Mouse (Mus musculus) left cerebral cortex, postnatal 10 days (tissue): ENCODE data around the gene Atp5mpl. TPM values are rescaled to one million over a fixed set of nuclear protein-coding genes. Genes with fewer than 3 reads are reported as not detected.

Source experiments
- DNase-seq, 2 experiments: peaks; one replicate each; pipeline ENCODE4 v3.0.0; 2021 to 2022; ENCODE audit warnings: low spot score in 2 of 2, mixed read lengths in 1 of 2; ENCODE audit errors: extremely low spot score in 1 of 2
- intact Hi-C: fragments of 180-260 bp; cut with DNase I; formaldehyde crosslinking; loops from one replicate; pipeline ENCODE4 v1.15.1; 2025
- total RNA-seq, 2 experiments: library from RNA; stranded (reverse); gene quantifications; 2 replicates each; pipeline ENCODE4 v1.2.3; 2021

Atp5mpl gene
- total RNA-seq, 2 experiments from 2014 or later = 467 TPM

DNA sequence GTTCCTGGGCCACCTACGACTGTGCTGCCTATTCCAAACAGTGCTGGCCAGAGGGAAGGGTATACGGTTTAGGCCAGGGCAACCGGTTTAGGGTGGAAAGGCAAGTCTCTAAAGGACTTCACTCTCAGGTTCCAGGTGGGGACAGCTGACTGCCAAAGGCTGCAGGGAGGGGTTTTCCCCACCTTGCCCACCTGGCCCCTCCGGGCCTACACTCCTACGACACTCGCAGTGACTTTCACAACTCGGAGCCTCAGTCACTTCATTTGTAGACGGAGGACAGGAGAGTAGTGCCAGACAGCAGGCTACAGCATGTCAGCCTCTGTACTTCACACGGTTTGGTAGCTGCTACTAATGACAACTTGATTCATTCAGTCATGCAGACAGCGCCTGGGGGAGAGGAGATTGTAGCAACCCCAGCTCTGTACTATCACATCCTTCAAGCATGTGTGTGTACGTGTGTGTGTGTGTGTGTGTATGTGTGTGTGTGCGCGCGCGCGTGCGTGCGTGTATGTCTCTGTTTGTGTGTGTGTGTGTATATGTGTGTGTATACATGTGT lies 38.3 kb downstream of the Atp5mpl start:
- DNase-seq = no peak
- intact Hi-C loops = no loop called here

DNA sequence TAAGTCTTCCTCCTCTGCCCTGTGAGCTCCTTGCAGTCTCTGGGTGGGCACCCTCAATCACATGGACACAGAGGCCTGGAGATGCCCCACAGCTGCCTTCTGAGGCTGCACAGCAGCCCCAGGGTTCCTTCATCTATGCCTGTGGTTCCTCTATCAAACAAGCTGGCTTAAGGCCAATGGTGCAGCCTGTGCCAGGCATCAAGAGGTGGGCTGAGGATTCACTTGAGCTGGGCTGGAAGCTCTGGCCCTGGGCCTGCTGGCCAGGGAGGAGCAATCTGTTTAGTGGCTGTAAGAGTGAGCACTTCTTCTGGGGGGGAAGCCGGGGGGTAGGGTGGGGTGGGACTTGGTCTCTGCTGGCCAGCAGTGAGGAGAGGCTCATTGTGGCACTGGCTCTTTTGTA lies 39.4 kb downstream of the Atp5mpl start:
- DNase-seq = peak in 1 of 2 experiments; percentile 51
- intact Hi-C loops = no loop called here

- intact Hi-C loops = no loop called here
- DNase-seq = no peak
These were observed 43.7 kb downstream of the Atp5mpl start for GRCm38 (mm10) chr12:111923117-111923516.

DNA sequence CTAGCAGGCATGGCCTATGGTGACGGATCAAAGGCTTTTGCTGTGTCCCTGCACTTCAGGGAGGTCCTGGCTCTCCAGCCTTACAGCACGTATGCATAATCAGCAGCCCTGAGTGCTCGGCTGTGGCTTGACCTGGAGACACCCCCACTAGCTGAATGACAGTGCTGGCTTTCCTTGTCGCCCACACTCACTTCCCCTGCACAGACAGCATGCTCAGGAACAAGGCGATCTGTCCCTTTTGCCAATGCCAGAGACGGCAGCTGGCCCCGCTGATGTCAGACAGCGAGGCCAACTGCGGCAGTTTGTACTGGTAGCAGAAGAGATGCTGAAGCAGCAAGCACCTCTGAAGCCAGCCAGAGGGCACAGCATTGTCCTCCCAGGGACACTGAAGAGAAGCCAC lies 46.7 kb downstream of the Atp5mpl start:
- intact Hi-C loops = no loop called here
- DNase-seq = peak in 1 of 2 experiments; percentile 47

DNA sequence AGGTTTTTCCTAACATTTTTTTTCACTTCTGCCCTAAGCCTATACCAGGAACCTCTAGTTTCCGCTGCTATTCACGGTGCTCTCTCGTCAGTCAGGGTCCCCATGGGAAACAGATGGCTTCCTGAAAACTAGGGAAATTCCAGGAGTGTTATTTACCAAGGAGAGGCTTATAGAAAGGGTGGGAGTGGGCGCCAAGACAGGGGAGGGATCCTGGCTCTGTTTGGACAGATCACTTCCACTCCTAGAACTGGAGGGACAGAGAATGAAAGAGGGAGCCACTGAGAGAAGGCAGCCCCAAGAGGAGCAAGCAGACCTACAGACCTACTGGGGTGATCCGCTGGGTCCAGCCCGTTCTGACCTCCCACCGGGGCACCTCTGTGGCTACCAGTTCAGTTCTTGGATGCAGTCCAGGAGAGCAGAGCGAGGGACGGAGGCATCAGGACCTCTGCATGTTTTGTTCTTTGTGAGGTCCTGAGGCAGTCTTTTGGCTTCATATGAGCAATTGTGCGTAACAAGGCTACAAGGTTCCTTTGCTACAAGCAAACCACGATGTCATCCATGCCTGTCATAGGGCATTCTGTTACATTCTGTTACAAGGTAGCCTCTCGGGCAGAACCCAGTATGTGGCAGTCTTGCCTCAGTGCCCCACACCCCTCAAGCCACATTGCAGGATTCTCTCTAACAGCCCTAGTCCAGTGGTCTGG lies 50.1 kb downstream of the Atp5mpl start:
- intact Hi-C loops = no loop called here
- DNase-seq = peak in 1 of 2 experiments; percentile 61

DNA sequence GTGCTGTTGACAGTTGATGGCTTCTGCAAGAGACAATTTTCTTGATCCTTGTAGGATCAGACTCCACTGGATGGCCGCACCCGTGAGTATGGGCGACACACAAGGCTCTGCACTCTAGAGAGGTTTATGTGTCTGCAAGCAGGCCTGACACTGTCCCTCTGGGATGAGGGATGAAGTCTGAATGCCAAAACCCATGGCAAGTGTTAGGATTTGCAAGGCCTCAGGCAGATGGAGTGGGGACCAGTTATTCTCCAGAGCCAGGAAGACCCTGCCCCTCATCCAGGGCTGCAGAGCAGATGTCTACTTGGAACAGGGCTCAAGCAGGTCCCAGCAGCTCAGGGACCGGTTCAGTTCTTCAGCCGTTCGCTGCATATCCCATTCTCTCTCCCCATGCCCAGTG lies 51.0 kb downstream of the Atp5mpl start:
- no peak for DNase-seq
- intact Hi-C loops = no loop called here

DNA sequence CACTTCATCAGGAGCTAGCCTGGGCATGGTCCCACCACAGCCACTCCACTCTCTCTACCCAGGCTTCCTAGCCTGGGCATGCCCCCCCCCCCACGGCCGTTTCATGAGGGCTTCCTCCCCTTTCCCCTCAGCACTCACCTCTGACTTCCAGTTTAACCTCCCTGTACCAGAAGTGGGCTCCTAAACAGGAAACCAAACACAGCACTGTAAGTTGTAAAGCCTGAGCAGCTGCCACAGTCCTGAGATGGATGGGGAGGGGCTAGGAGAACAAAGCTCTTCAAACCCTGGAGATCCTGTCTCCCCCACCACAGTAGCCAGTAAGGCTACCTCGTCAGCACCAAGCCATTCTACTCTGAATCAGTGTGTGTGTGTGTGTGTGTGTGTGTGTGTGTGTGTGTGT lies 52.7 kb downstream of the Atp5mpl start:
- intact Hi-C loops = no loop called here

GRCm38 (mm10) chr12:111912802-111913201 lies 54.0 kb downstream of the Atp5mpl start:
- intact Hi-C loops = no loop called here
- peak in 1 of 2 experiments; percentile 38 for DNase-seq

More for the DNA sequence above, 52.7 kb downstream of the Atp5mpl start:
- DNase-seq = peak in 1 of 2 experiments; percentile 31

DNA sequence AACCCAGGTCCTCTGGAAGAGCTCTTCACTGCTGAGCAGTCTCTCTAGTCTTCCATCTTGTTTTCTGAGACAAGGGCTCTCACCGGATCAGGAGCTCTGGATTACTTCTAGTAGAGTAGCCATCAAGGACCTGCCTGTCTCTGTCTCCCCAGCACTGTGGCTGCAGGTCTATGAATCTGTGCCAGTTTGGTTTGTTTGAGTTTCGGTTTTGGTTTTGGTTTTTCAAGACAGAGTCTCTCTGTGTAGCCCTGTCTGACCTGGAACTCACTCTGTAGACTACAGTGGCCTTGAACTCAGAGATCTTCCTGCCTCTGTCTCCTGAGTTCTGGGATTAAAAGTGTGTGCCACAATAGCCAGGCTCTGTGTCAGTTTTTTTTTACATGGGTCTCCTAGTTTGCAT lies 55.0 kb downstream of the Atp5mpl start:
- intact Hi-C loops = no loop called here
- DNase-seq = no peak

Other genes with a start within 250 kb of the Atp5mpl start
- gene Klc1, start 208.1 kb downstream of the Atp5mpl start, total RNA-seq = 100 to 1,000 TPM; 901 to 907 TPM
- gene Xrcc3, start 153.1 kb downstream of the Atp5mpl start, total RNA-seq = 1 to 10 TPM; 3.0 to 3.2 TPM
- 10 to 100 TPM; 14.9 to 19.2 TPM for gene Zfyve21, start 152.8 kb downstream of the Atp5mpl start, total RNA-seq
- 10 to 100 TPM; 60.8 to 61.3 TPM for gene Ppp1r13b, start 58.9 kb downstream of the Atp5mpl start, total RNA-seq
- gene Tdrd9, start 4.6 kb upstream of the Atp5mpl start, total RNA-seq = under 1 TPM; 0.26 to 0.88 TPM
- gene Rd3l, start 14.3 kb upstream of the Atp5mpl start, total RNA-seq = not detected
- gene Aspg, start 139.7 kb upstream of the Atp5mpl start, total RNA-seq = 1 to 10 TPM; 1.1 to 2.2 TPM
- gene Kif26a, start 179.2 kb upstream of the Atp5mpl start, total RNA-seq = 1 to 10 TPM; 7.3 to 8.2 TPM